Mouse (Mus musculus): ENCODE results near the gene AC131692.1.

DNA sequence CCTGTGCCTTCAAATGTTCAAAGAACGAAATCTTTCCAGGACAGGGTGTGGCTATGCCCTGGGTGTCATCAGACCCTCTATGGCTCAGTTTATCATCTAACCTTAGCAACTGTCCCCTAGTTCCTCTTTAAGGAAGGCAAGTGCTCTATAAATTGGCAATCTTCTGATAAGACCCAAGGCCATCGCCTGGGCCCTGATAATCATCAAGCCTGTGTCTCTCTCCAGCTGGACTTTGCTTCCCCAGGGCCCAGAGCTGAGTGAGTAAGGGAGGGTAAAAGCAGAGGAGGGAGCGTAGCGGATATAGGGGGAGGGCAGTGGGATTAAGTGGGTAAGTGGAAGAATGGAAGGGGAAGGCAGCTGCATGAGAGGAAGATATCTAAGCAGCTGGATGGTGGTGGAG is 10.3 kb downstream of the AC131692.1 start:
- TF ChIP-seq GATA1 (IDR thresholded peaks at IDR 0.05; ENCODE audit: borderline replicate concordance, low read length) (no peak), FLI1 (IDR thresholded peaks at IDR 0.05; ENCODE audit: low read length) (no peak)
